In the genomic region with DNA sequence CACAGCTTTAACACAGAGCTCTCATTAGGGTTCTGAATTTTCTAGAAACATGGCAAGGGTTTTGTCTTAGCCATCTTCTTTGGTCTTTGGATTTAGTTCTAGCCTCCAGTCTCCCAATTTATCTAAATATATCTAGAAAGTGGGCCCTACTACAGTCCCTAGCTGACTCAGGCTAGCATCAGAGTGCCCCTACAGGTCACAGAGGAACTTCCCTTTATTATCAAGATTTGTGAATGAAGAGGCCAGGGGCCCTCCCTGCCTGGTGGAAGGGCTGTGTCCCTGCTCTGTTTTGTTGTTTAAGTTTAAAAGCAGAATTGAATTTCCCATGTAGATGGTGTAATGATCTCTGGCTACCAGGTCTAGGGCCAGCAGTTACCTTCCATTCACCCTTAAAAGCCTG, we compare ENCODE assay signal across 23 mouse cellular contexts.
DNase-seq lines count a peak whose midpoint lies in the region; ATAC-seq and TF ChIP-seq lines count a peak whose summit lies in the region.
"Had no signal": no experiment of that assay in that cellular context is flagged by ENCODE, and none has a peak within 500 bp of the region (broad histone marks: within the 10 kb centered on the region; RNA-seq: fewer than 3 reads in every experiment).

No protein-coding gene starts in this region.

- no peaks in the 10 kb centered on the region for H3K27me3 ChIP-seq in lung, embryonic 14.5 days (ENCODE audit: insufficient read depth, low read length)
- H3K27me3 ChIP-seq in stomach, postnatal 0 days (ENCODE audit: control insufficient read depth, insufficient read depth, low read length): no peaks in the 10 kb centered on the region
- H3K27me3 ChIP-seq: hindbrain, embryonic 15.5 days; limb, embryonic 12.5 days; liver, embryonic 13.5 days; neural tube, embryonic 13.5 days had no signal

- no peak overlapping the region for H3K9ac ChIP-seq in lung, embryonic 14.5 days
- no peak overlapping the region for H3K9ac ChIP-seq in stomach, postnatal 0 days (ENCODE audit: low read length)
- H3K9ac ChIP-seq: forebrain, postnatal 0 days; hindbrain, embryonic 15.5 days; limb, embryonic 12.5 days; liver, embryonic 13.5 days; neural tube, embryonic 13.5 days had no signal

- no peak for ATAC-seq in lung, embryonic 14.5 days (ENCODE audit: insufficient read depth)
- ATAC-seq in stomach, postnatal 0 days (ENCODE audit: low FRiP score, low TSS enrichment): no peak
- ATAC-seq: activated CD4-positive, CD25-positive, alpha-beta regulatory T cell, adult 4 months; forebrain, postnatal 0 days had no signal

- H3K27ac ChIP-seq in lung, embryonic 14.5 days (ENCODE audit: low read depth): no peak overlapping the region
- peak overlapping the region; percentile 15 for H3K27ac ChIP-seq in brown adipose tissue, adult 24 weeks (replicated peaks; ENCODE audit: low read depth, low read length)
- no peak overlapping the region for H3K27ac ChIP-seq in stomach, postnatal 0 days (replicated peaks)
- H3K27ac ChIP-seq: forebrain, embryonic 10.5 days; hindbrain, embryonic 15.5 days; limb, embryonic 12.5 days; liver, embryonic 13.5 days; neural tube, embryonic 13.5 days had no signal

- H3K36me3 ChIP-seq in lung, embryonic 14.5 days (ENCODE audit: insufficient read depth): no peaks in the 10 kb centered on the region
- no peaks in the 10 kb centered on the region for H3K36me3 ChIP-seq in stomach, postnatal 0 days (ENCODE audit: control insufficient read depth, insufficient read depth, low read length)
- H3K36me3 ChIP-seq: forebrain, embryonic 10.5 days; hindbrain, embryonic 15.5 days; limb, embryonic 12.5 days; liver, embryonic 13.5 days; neural tube, embryonic 13.5 days had no signal

- peak; percentile 16; the same call in 1 of the 2 replicates for TF ChIP-seq CTCF in lung, embryonic 14.5 days (IDR thresholded peaks at IDR 0.05; ENCODE audit: low read depth)
- TF ChIP-seq CTCF in stomach, postnatal 0 days (IDR thresholded peaks at IDR 0.05; ENCODE audit: low read depth): peak; percentile 37

- no peak overlapping the region for H3K4me3 ChIP-seq in lung, embryonic 14.5 days (ENCODE audit: low read depth, low read length)
- no peak overlapping the region for H3K4me3 ChIP-seq in brown adipose tissue, adult 24 weeks (ENCODE audit: insufficient read depth, low read depth, low read length)
- H3K4me3 ChIP-seq in stomach, postnatal 0 days (ENCODE audit: low read depth, low read length): no peak overlapping the region
- H3K4me3 ChIP-seq: forebrain, embryonic 10.5 days; hindbrain, embryonic 15.5 days; limb, embryonic 12.5 days; liver, embryonic 13.5 days; neural tube, embryonic 13.5 days had no signal

- no peaks in the 10 kb centered on the region for H3K4me1 ChIP-seq in lung, embryonic 14.5 days (ENCODE audit: insufficient read depth)
- H3K4me1 ChIP-seq in brown adipose tissue, adult 24 weeks (ENCODE audit: control insufficient read depth, insufficient read depth, insufficient read length, low read length): peaks cover 17% of the 10 kb centered on the region
- H3K4me1 ChIP-seq in stomach, postnatal 0 days (replicated peaks; ENCODE audit: control insufficient read depth, insufficient read depth): no peaks in the 10 kb centered on the region
- H3K4me1 ChIP-seq: forebrain, embryonic 10.5 days; hindbrain, embryonic 15.5 days; limb, embryonic 12.5 days; neural tube, embryonic 13.5 days had no signal

- TF ChIP-seq EP300 in stomach, postnatal 0 days (optimal IDR thresholded peaks at IDR 0.05): no peak

- peak; percentile 37 for DNase-seq in heart, adult 11 months
- DNase-seq in heart, adult 8-10 months (ENCODE audit: low spot score): no peak
- no peak for DNase-seq in lung, embryonic 14.5 days
- DNase-seq in lung, postnatal 14 days: no peak
- DNase-seq in stomach, postnatal 0 days (ENCODE audit: low spot score): no peak
- DNase-seq in layer of hippocampus, adult 9-11 months: no peak
- no peak for DNase-seq in cerebellum, adult 9-10 months
- DNase-seq: cerebellum, adult 11 months; cerebellum, postnatal 25 days; forebrain, postnatal 0 days; gastrocnemius, postnatal 36 days; kidney, adult 18-20 months; kidney, postnatal 14 days; liver, embryonic 13.5 days; lung, postnatal 10 days; right cerebral cortex, adult 18-20 months had no signal

- no peak overlapping the region for H3K4me2 ChIP-seq in lung, embryonic 14.5 days
- H3K4me2 ChIP-seq in stomach, postnatal 0 days (replicated peaks; ENCODE audit: low read depth): no peak overlapping the region
- H3K4me2 ChIP-seq: heart, embryonic 11.5 days; hindbrain, embryonic 15.5 days; limb, embryonic 12.5 days; liver, embryonic 13.5 days; neural tube, embryonic 13.5 days had no signal

- H3K9me3 ChIP-seq in lung, embryonic 14.5 days (ENCODE audit: low read depth, low read length): no peaks in the 10 kb centered on the region
- no peaks in the 10 kb centered on the region for H3K9me3 ChIP-seq in stomach, postnatal 0 days (ENCODE audit: control insufficient read depth, low read length)
- H3K9me3 ChIP-seq: forebrain, embryonic 10.5 days; hindbrain, embryonic 15.5 days; limb, embryonic 12.5 days; liver, embryonic 13.5 days; neural tube, embryonic 13.5 days had no signal
